Mouse (Mus musculus) stomach, embryonic 14.5 days (tissue): ENCODE measurements around the gene Dgcr2. TPM values are rescaled to one million over a fixed set of nuclear protein-coding genes. Genes with fewer than 3 reads are reported as not detected.
A peak's percentile ranks its signal among the peaks of the same experiment; 100 is the strongest.

ENCODE experiments used
- ATAC-seq: fragments of 200-750 bp; cut with Nextera tagmentation; 2 replicates; pipeline ENCODE4 v1.8.0; 2017; ENCODE audit warnings: low read depth, moderate TSS enrichment; ENCODE audit not compliant: insufficient number of reproducible peaks, insufficient read depth, low FRiP score
- H3K27ac ChIP-seq: fragments of 300-500 bp; sonication (generic); 2 replicates; pipeline ENCODE4 v1.5.1; 2014; ENCODE audit warnings: mild to moderate bottlenecking, low read length, moderate library complexity, mixed read lengths
- H3K27me3 ChIP-seq: fragments of 300-500 bp; sonication (generic); 2 replicates; pipeline ENCODE4 v1.6.1; 2014; ENCODE audit warnings: low read length, control low read depth, mixed read lengths; ENCODE audit not compliant: control insufficient read depth, insufficient read depth
- H3K36me3 ChIP-seq: fragments of 300-500 bp; sonication (generic); 2 replicates; pipeline ENCODE4 v1.6.1; 2014; ENCODE audit warnings: mild to moderate bottlenecking, control low read depth, low read length, moderate library complexity, mixed read lengths; ENCODE audit not compliant: control insufficient read depth, insufficient read depth
- H3K4me1 ChIP-seq: fragments of 300-500 bp; sonication (generic); 2 replicates; pipeline ENCODE4 v1.6.1; 2014; ENCODE audit warnings: low read length, control low read depth, mixed read lengths; ENCODE audit not compliant: control insufficient read depth, insufficient read depth
- H3K4me2 ChIP-seq: fragments of 300-500 bp; sonication (generic); replicated peaks from 2 replicates; pipeline ENCODE4 v1.6.1; 2014; ENCODE audit warnings: low read depth, low read length, control low read depth
- H3K4me3 ChIP-seq: fragments of 300-500 bp; sonication (generic); 2 replicates; pipeline ENCODE4 v1.5.1; 2014; ENCODE audit warnings: low read depth, low read length, control low read depth
- H3K9ac ChIP-seq: fragments of 300-500 bp; sonication (generic); replicated peaks from 2 replicates; pipeline ENCODE4 v1.6.1; 2014; ENCODE audit warnings: low read depth, mild to moderate bottlenecking, control low read depth, low read length, moderate library complexity, mixed read lengths
- H3K9me3 ChIP-seq: fragments of 300-500 bp; sonication (generic); 2 replicates; pipeline ENCODE4 v1.6.1; 2016; ENCODE audit warnings: low read depth, low read length, control low read depth; ENCODE audit not compliant: control insufficient read depth
- WGBS: fragments of 180-500 bp; shearing (Covaris S2); extraction: QIAGEN DNeasy Blood & Tissue Kit; methylation state at CpG from one replicate; pipeline ENCODE4 v1.1.7; 2014; 5-methylcytosine and 5-hydroxymethylcytosine counted together
- polyA plus RNA-seq: library from polyadenylated mRNA; unstranded; fragments of >200 nt; fragmentation: Nextera tagmentation; extraction: Ambion mirVana; gene quantifications from 2 replicates; pipeline ENCODE4 v1.2.1, GENCODE M21; 2014

Dgcr2 gene
- polyA plus RNA-seq: 92.8 and 93.9 TPM in 2 replicates

DNA sequence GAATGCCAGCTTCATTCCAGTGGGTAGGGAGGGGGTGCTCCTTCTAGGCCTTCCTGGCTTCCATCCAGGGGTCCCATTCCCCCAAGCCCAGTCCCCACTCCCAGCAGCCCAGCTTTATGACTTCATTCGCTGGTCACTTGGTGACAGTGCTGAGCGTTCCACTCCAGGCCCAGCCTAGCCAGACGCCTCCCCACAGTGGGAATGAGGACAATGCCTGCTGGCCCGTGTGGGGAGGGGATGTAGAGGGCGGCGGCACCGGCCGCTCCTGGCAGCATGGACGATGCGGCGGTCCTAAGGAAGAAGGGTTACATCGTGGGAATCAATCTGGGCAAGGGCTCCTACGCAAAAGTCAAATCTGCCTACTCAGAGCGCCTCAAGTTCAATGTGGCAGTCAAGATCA lies at the start of gene Dgcr2, which contains the start of gene Tssk2:
Gene Dgcr2, minus strand, starts transcription at position 101 of the 400 bp plus-strand sequence.
Gene Tssk2, plus strand, starts transcription at position 176 of the 400 bp plus-strand sequence.
- Histone ChIP-seq H3K36me3 (peaks cover 41% of the 10 kb centered on the region), H3K4me1 (no peaks in the 10 kb centered on the region), H3K9ac (no peak within 1 kb of the TSS), H3K27ac (no peak within 1 kb of the TSS), H3K27me3 (no peaks in the 10 kb centered on the region), H3K9me3 (no peaks in the 10 kb centered on the region), H3K4me2 (no peak within 1 kb of the TSS), H3K4me3 (no peak within 1 kb of the TSS)
- WGBS: 87% methylated on average over 14 of the region's 14 CpGs
- ATAC-seq: no peak

DNA sequence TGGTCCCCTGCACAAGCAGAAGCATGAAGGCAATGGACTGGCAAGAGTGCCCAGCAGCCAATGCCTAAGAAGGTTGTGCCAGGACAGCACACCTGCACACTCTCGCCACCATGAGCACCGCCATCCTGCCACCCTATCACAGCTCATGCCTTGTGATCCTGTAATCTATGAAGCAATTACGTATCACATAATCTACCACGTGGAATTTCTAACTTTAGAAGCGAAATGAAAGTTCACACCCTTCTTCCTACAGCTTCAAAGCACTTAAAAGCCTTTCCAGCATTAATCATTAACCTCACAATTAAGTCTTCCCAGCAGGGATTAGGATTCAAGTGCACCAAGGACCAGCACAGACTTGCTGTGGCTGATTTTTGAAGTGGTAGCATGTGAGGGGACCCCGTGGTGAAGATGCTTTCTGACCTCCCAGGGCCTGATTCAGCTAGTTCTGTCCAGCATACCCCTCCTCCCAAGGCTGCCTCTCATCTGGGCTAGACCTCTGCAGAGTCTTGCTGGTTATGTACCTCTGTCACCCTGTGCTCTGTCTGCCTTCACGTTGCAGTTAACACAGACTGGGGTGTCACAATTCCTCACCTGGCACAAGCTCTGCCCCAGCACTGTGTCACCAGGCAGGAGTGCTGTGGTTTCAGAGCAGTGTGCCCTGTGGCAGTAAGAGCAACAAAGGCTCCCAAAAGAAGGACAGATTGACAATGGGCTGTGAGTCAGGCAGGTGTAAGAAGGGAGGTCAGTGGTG lies 46.9 kb upstream of the Dgcr2 start:
- no peaks in the 10 kb centered on the region for H3K9me3 ChIP-seq
- WGBS: 48% methylated on average over 7 of the region's 7 CpGs
- 0 out of 2 replicates have a peak, but pooled peaks have one; percentile 42 for ATAC-seq
- no peaks in the 10 kb centered on the region for H3K36me3 ChIP-seq
- H3K4me2 ChIP-seq: no peak overlapping the region
- H3K27me3 ChIP-seq: no peaks in the 10 kb centered on the region
- no peaks in the 10 kb centered on the region for H3K4me1 ChIP-seq
- no peak overlapping the region for H3K27ac ChIP-seq
- H3K4me3 ChIP-seq: no peak overlapping the region
- H3K9ac ChIP-seq: no peak overlapping the region

DNA sequence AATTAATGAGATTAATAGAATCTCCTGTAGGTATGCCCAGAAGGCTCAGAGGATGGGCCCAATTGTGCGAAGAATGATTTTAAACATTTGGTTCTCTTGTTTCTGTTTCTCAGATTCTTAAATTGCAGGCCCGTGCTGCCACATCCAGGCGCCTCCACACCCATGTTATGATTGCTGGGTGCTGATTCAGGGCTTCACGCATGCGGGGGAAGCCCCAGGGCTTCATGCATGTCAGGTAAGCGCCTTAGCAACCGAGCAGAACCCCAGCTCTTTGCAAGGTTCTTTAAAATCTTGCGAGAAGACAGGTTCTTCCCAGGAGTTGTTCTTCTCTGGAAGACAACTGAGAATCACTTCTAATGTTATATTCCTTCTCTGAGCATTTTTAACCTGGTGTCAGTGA lies 45.1 kb upstream of the Dgcr2 start:
- no peak overlapping the region for H3K27ac ChIP-seq
- H3K9me3 ChIP-seq: no peaks in the 10 kb centered on the region
- H3K4me1 ChIP-seq: no peaks in the 10 kb centered on the region
- no peaks in the 10 kb centered on the region for H3K27me3 ChIP-seq
- WGBS: 55% methylated on average over 8 of the region's 8 CpGs
- no peak overlapping the region for H3K9ac ChIP-seq
- H3K4me3 ChIP-seq: no peak overlapping the region
- no peak for ATAC-seq
- H3K36me3 ChIP-seq: no peaks in the 10 kb centered on the region
- H3K4me2 ChIP-seq: no peak overlapping the region

DNA sequence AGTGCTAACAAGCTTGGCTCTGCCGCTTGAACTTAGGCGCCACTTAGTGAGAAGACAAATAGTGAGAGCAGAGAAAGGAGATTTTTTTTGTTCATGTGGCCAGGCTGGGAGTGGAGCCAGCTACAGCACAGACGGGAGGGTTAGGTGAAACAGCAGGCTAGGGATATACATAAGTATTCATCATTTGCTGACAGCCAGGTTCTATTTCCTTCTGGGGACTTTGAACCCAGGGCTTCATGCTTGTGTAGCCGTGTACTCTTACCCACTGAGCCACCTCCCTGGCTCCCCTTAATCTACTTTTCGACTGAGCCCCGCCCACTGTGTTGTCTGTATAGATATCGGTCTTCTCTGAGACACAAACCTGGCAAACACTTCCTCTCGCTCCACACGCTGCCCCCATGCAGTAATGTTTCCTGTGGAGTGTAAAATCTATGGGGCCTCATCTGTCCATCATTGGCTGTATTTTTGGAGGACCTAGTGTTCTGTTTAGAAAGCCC lies 40.9 kb upstream of the Dgcr2 start:
- no peak overlapping the region for H3K4me2 ChIP-seq
- no peaks in the 10 kb centered on the region for H3K36me3 ChIP-seq
- peak overlapping the region; percentile 29 for H3K27ac ChIP-seq
- no peaks in the 10 kb centered on the region for H3K9me3 ChIP-seq
- no peaks in the 10 kb centered on the region for H3K4me1 ChIP-seq
- peak; percentile 59 for ATAC-seq
- no peak overlapping the region for H3K4me3 ChIP-seq
- H3K9ac ChIP-seq: no peak overlapping the region
- H3K27me3 ChIP-seq: no peaks in the 10 kb centered on the region
- WGBS: 31% methylated on average over 9 of the region's 9 CpGs

DNA sequence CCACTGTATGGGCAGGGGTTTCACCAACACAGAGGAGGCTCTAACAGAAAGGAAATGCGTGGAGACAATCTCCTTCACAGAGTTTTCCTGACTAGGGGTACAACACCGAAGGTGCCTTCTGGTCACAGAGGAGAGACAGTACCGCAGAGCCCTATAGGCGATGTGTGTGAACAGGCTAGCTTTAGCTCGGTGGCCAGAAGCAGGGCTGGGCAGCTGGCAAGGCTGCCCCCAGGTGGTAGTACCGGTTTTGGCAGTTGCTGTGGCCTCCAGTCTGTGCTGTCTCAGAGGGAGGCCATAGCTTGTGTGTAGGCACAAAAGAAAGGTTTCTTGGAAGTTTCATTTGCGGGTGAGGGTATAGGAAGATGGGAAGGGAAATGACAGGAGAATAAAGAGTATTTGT lies 40.5 kb upstream of the Dgcr2 start:
- H3K9ac ChIP-seq: no peak overlapping the region
- H3K36me3 ChIP-seq: no peaks in the 10 kb centered on the region
- no peaks in the 10 kb centered on the region for H3K9me3 ChIP-seq
- H3K4me2 ChIP-seq: no peak overlapping the region
- H3K27ac ChIP-seq: peak overlapping the region; percentile 29
- H3K4me1 ChIP-seq: no peaks in the 10 kb centered on the region
- H3K27me3 ChIP-seq: no peaks in the 10 kb centered on the region
- WGBS: 13% methylated on average over 7 of the region's 7 CpGs
- ATAC-seq: peak; percentile 91
- no peak overlapping the region for H3K4me3 ChIP-seq

DNA sequence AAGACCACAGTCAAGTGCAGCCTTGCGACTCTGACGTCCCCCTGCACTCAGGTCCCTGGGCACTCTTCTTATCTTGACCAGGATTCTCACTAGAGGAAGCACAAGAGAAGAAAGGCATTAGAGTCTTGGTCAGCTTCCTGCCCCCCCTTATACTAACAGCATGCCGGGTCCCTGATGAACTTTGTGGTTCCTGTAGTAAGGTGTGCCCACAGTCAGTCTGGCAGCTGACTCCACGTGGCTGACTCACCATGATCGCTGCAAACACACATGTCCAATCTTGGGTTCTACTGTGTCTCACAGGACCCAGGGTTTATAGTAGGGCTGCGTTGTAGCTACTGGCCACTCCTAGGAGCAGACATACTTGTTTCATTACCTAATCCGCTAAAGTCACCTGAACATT lies 39.8 kb upstream of the Dgcr2 start:
- H3K4me2 ChIP-seq: no peak overlapping the region
- no peak overlapping the region for H3K9ac ChIP-seq
- H3K9me3 ChIP-seq: no peaks in the 10 kb centered on the region
- H3K4me3 ChIP-seq: no peak overlapping the region
- ATAC-seq: no peak
- H3K36me3 ChIP-seq: no peaks in the 10 kb centered on the region
- no peaks in the 10 kb centered on the region for H3K27me3 ChIP-seq
- WGBS: 70% methylated on average over 7 of the region's 7 CpGs
- no peaks in the 10 kb centered on the region for H3K4me1 ChIP-seq
- H3K27ac ChIP-seq: no peak overlapping the region

DNA sequence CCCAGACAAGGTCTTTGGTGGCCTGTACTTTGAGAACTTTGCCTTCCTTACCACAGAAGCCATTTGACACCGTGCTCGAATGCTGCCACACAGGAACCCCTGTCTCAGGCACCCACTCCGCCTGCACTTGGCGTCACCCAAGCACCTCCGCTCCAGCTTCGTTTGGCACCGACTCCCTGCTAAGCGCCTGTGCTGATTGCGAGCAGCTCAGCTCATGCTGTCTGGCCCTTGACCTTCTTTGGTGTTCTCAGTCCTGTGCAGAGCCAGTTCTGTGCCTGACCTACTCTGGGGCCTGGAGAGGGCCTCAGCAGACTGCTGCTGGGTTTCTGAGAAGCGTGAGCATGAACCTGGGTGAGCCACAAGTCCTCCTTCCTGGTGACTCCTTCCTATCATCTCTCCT lies 38.4 kb upstream of the Dgcr2 start:
- no peak for ATAC-seq
- 80% methylated on average over 10 of the region's 10 CpGs for WGBS
- H3K9me3 ChIP-seq: no peaks in the 10 kb centered on the region

DNA sequence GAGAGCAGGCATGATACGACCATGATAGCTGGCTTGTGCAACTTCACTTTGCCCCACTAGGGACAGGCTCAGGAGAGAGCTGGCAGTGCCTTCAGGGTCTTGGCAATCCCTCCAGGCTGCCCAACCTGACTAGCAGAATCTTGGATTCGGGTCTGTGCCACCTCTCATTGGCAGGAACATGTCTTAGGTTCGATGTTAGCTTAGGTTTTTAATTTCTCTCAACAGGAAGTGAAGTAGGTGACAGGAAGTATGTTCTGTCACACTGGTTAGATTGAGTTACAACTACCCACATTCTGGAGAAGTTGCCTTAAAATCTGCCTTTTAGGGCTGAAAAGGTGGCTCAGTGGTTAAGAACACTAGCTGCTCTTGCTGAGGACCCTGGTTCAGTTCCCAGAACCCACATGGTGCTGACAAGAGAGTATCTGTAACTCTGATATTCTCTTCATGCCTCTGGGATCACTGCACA lies 36.1 kb upstream of the Dgcr2 start:
- H3K27ac ChIP-seq: no peak overlapping the region

More for the DNA sequence above, 38.4 kb upstream of the Dgcr2 start:
- H3K4me1 ChIP-seq: no peaks in the 10 kb centered on the region
- H3K36me3 ChIP-seq: no peaks in the 10 kb centered on the region
- H3K4me3 ChIP-seq: no peak overlapping the region
- H3K27ac ChIP-seq: no peak overlapping the region
- no peak overlapping the region for H3K9ac ChIP-seq
- H3K4me2 ChIP-seq: no peak overlapping the region
- H3K27me3 ChIP-seq: no peaks in the 10 kb centered on the region

More for the DNA sequence above, 36.1 kb upstream of the Dgcr2 start:
- no peaks in the 10 kb centered on the region for H3K9me3 ChIP-seq
- no peak overlapping the region for H3K9ac ChIP-seq
- ATAC-seq: no peak
- H3K4me2 ChIP-seq: no peak overlapping the region
- 63% methylated on average over 3 of the region's 3 CpGs for WGBS
- H3K4me3 ChIP-seq: no peak overlapping the region
- no peaks in the 10 kb centered on the region for H3K27me3 ChIP-seq
- H3K4me1 ChIP-seq: no peaks in the 10 kb centered on the region
- no peaks in the 10 kb centered on the region for H3K36me3 ChIP-seq
